Mouse (Mus musculus) heart, adult 9 months (tissue): ENCODE measurements around the gene Ccdc177.
A peak's percentile ranks its signal among the peaks of the same experiment; 100 is the strongest.

Source experiments
- DNase-seq, 2 experiments: peaks; one replicate each; pipeline ENCODE4 v3.0.0; 2022; ENCODE audit warnings: low spot score in 2 of 2

The Ccdc177 gene

GRCm38 (mm10) chr12:80736464-80737282 is 23.8 kb downstream of the Ccdc177 start:
- DNase-seq, result peak in 1 of 2 experiments; percentile 12

DNA sequence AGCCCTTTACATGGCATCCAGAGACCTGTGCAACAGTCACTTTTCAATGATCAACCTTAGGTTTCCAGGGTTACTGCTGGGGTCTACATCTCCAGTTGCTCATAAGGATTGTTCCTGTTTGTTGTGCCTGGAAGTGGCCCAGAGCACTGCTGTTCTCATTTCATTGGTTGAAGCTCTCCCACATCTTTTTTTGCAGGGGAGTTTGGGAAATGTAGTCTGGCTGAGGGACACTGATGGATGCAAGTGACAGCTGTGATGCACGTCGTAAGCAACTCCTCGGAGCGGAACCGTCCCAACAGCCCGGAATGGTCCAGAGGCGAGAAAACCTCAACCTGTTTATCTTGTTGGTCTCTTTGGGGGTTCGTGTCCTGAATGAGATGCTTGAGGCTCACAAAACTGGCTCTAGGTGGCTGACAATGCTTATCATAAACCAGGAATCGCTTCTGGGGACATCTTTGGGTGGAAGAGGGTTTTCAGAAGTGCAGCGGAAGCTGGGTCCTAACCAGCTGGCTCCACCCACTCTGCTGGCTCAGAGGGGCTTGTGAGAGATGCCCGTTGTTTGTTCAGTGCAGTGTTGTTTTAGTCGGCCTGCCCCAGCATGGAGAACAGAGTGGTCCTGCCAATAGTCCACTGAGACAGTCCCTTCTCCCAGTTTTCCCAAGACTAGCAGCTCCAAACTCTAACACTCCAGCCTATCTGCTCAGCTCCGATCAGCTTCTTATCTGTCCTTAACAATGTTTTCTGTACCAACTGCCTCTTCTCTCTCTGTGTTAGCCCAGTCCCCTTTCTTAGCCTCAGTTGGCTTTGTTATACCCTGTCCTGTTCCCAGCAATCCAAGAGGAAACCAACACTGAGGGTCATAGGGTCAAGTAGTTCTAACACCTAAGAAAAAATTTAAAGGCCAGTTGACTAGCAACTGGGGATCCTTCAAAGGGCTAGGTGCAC is 25.7 kb downstream of the Ccdc177 start:
- no peak for DNase-seq

- peak in 1 of 2 experiments; percentile 19 for DNase-seq
These were observed 29.9 kb downstream of the Ccdc177 start for GRCm38 (mm10) chr12:80730567-80730966.

DNA sequence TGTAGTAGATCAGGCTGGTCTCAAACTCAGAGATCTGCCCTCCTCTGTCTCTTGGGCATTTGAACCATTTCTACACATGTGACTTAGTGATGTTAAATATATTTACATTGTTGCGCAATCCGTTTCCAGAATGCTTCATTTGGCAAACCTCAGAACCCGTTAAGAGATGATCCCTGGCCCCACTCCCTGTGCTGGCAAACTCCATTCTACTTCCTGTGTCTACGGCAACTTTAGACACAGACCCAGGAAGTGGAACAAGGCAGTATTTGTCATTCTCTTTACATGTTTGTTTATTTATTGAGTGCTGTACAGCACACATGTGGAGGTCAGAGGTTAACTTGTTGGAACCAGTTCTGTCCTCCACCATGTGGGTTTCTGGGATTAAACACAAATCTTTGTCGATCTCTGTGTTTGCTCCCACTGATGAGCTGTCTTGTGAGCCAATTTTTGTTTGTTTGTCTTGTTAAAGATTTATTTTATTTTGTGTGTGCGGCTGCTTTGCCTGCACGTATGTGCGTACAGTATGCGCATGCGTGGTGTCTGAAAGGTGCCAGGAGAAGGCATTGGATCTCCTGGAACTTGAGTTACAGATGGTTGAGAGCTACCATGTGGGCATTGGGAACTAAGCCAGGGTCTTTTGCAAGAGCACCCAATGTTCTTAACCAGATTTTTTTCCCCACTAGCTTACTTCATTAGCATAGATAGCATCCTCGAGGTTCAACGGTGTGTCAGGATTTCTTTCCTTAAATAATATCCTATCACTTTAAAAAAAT is 30.5 kb downstream of the Ccdc177 start:
- DNase-seq, result no peak

GRCm38 (mm10) chr12:80728814-80729213 is 31.7 kb downstream of the Ccdc177 start:
- no peak for DNase-seq

DNA sequence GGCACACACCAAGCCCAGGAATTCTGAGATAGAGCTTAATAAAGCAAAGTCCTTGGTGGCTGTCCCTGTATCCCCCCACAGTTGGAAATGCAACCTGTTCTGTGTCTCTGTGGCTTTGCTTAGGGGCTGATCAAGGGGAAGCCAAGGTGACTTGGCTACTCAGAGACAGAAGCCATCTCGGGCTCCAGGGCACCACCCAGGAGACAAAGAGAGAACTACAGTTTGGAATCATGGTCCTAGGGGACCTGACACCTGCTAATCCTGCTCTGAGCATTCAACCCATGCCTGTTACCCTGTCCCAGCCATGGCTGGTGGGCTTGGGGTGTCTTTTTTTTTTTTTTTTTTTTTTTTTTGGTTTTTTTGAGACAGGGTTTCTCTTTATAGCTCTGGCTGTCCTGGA is 32.3 kb downstream of the Ccdc177 start:
- DNase-seq, result no peak

- DNase-seq, result peak; percentile 26 to 57
These were observed 35.5 kb downstream of the Ccdc177 start for GRCm38 (mm10) chr12:80724853-80725559.

- DNase-seq, result no peak
These were observed 39.0 kb downstream of the Ccdc177 start for GRCm38 (mm10) chr12:80721458-80721857.

DNA sequence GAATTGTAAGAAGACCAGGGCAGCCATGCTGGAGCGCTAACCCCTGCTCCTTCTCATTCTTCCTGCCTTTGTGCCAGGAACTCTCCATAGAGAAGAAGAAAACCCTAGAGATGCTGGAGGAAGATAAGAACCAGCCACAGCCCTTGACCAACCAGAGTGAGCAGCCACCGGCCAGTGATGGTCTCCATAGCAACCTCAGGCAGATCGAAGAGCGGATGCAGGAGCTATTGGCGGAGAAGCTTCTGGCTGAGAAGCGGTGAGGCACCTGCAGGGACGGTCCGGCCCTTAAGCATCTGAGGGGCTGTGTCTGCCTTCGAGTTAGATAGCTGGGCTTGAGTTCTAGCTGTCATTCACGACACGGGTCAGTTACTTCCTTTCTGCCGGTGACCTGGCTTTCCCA is 40.0 kb downstream of the Ccdc177 start:
- no peak for DNase-seq

GRCm38 (mm10) chr12:80719141-80719540 is 41.3 kb downstream of the Ccdc177 start:
- no peak for DNase-seq

- DNase-seq, result no peak
These were observed 44.6 kb downstream of the Ccdc177 start for GRCm38 (mm10) chr12:80715915-80716314.

GRCm38 (mm10) chr12:80706915-80707604 is 53.4 kb downstream of the Ccdc177 start:
- DNase-seq, result no peak

DNA sequence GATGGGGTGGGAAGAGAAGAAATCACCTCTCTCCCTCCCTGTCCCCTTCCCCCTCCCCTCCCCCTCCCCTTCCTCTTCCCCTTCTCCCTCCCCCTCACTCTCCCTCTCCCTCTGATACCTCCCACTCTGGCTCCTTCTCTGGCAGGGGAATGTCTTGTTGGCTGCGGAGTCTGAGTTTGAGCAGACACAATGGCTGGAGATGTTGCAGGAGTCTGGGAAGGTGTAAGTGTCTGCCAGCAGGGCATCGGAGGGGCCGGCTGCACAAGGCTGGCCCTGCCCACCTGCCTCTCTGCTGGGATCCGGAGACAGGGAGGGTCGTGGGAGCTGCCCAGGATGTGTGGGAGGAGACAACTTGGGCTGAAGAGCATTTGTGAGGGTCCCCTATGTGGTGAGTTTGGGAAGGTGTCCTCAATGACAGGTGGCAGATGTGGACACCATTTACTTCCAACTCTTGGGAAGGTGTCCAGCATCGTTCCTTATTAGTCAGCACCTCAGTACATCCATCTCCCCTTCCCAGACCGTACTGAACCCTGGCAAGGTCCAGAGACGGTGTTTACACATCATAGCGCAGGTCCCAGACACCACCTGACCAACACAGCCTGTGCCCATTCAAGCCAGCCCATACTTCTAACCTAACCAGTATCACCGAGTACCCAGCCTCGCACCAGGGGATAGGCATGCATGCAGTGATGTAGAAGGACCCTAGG is 54.1 kb downstream of the Ccdc177 start:
- DNase-seq, result no peak
